Mouse (Mus musculus) E14TG2a.4 (cell line): ENCODE data around the gene Prok1.

ENCODE experiments used
- CTCF ChIP-seq: conservative IDR thresholded peaks from 2 replicates; pipeline ENCODE4 v1.5.1; 2014; ENCODE audit warnings: low read length
- NANOG ChIP-seq: IDR thresholded peaks from 2 replicates; pipeline ENCODE4 v1.6.1; 2014; ENCODE audit warnings: borderline replicate concordance, low read length, mixed read lengths
- POU5F1 ChIP-seq: IDR thresholded peaks from 2 replicates; pipeline ENCODE4 v1.6.1; 2014; ENCODE audit warnings: low read length, borderline replicate concordance

DNA sequence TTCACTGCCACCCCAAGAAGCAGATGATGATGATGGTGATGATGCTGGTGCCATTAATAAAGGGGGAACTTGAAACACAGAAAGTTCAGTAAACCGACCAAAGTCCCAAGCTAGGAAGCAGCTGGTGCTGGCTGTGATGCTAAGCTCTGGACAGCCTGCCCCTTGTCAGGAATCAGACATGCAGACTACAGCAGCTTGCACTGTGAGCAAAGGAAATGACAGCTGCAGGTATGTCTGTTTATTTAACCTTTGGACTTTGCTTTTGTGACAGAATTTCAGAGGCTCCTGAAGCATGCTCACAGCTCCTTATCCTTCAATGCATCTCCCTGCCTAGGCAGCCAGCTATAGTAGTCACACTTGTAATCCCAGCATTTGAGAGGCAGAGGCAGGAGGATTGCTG, 9.0 kb downstream of the Prok1 start, which contains the start of gene A630076J17Rik:
- TF ChIP-seq CTCF (no peak), POU5F1 (no peak), NANOG (no peak)
